Mouse (Mus musculus) gonadal fat pad, adult 2 months (tissue): ENCODE measurements at regions not wholly inside any gene's neighbourhood (a gene's known extent, or its start where the extent isn't known, plus 50 kb on each side); places are given as distances from the start of the nearest gene placed in this dataset.
"Not testable (repeated sequence)": the region's sequence is repeated elsewhere in the genome, so short reads cannot be mapped to it uniquely, and the experiment has no call there.

Source experiments
- DNase-seq: peaks from one replicate; pipeline ENCODE4 v3.0.0-alpha.2; 2012; ENCODE audit warnings: low read depth

GRCm38 (mm10) chr12:70629371-70629770, 176.5 kb downstream of the Tmx1 start:
- DNase-seq: no peak

GRCm38 (mm10) chr12:70631281-70631680, 178.4 kb downstream of the Tmx1 start:
- DNase-seq: no peak

GRCm38 (mm10) chr12:70633194-70633593, 180.3 kb downstream of the Tmx1 start:
- DNase-seq: no peak

- DNase-seq: no peak
Measured at GRCm38 (mm10) chr12:70633622-70634365, 180.9 kb downstream of the Tmx1 start.

- DNase-seq: no peak
Measured at GRCm38 (mm10) chr12:70635997-70636396, 183.1 kb downstream of the Tmx1 start.

- DNase-seq: no peak
Measured at GRCm38 (mm10) chr12:70640186-70640585, 185.1 kb upstream of the Frmd6 start.

- no peak for DNase-seq
Measured at GRCm38 (mm10) chr12:70644910-70645309, 180.4 kb upstream of the Frmd6 start.

- DNase-seq: no peak
Measured at GRCm38 (mm10) chr12:70645407-70645806, 179.9 kb upstream of the Frmd6 start.

- no peak for DNase-seq
Measured at GRCm38 (mm10) chr12:70647516-70647915, 177.8 kb upstream of the Frmd6 start.

- DNase-seq: peak; percentile 93
Measured at GRCm38 (mm10) chr12:70648179-70648811, 177.0 kb upstream of the Frmd6 start.

- no peak for DNase-seq
Measured at GRCm38 (mm10) chr12:70648812-70649188, 176.5 kb upstream of the Frmd6 start.

- DNase-seq: no peak
Measured at GRCm38 (mm10) chr12:70649691-70650090, 175.6 kb upstream of the Frmd6 start.

- DNase-seq: no peak
Measured at GRCm38 (mm10) chr12:70650470-70650869, 174.8 kb upstream of the Frmd6 start.

- DNase-seq: no peak
Measured at GRCm38 (mm10) chr12:70652751-70653150, 172.6 kb upstream of the Frmd6 start.

- no peak for DNase-seq
Measured at GRCm38 (mm10) chr12:70653971-70654370, 171.3 kb upstream of the Frmd6 start.

GRCm38 (mm10) chr12:70654546-70654945, 170.8 kb upstream of the Frmd6 start:
- peak; percentile 96 for DNase-seq

GRCm38 (mm10) chr12:70655411-70655811, 169.9 kb upstream of the Frmd6 start:
- DNase-seq: no peak

- no peak for DNase-seq
Measured at GRCm38 (mm10) chr12:70655900-70656544, 169.3 kb upstream of the Frmd6 start.

- no peak for DNase-seq
Measured at GRCm38 (mm10) chr12:70656805-70657492, 168.4 kb upstream of the Frmd6 start.

GRCm38 (mm10) chr12:70657493-70657810, 167.9 kb upstream of the Frmd6 start:
- no peak for DNase-seq

- DNase-seq: no peak
Measured at GRCm38 (mm10) chr12:70658106-70658505, 167.2 kb upstream of the Frmd6 start.

- no peak for DNase-seq
Measured at GRCm38 (mm10) chr12:70660388-70660787, 164.9 kb upstream of the Frmd6 start.

- DNase-seq: not testable (repeated sequence)
Measured at GRCm38 (mm10) chr12:70668158-70668557, 157.2 kb upstream of the Frmd6 start.
